Mouse (Mus musculus) cerebellum, adult 2 months (tissue): ENCODE results near the gene Gm11554.

Experiments used
- CTCF ChIP-seq: fragments of 200-500 bp; IDR thresholded peaks from 2 replicates; pipeline ENCODE4 v1.5.1; 2011; ENCODE audit warnings: low read depth, mild to moderate bottlenecking, control low read depth, low read length, moderate library complexity, borderline replicate concordance; ENCODE audit not compliant: insufficient read depth
- POLR2A ChIP-seq: fragments of 200-500 bp; IDR thresholded peaks from 2 replicates; pipeline ENCODE4 v1.6.1; 2011; ENCODE audit warnings: low read length, control low read depth, borderline replicate concordance; ENCODE audit not compliant: insufficient read depth

DNA sequence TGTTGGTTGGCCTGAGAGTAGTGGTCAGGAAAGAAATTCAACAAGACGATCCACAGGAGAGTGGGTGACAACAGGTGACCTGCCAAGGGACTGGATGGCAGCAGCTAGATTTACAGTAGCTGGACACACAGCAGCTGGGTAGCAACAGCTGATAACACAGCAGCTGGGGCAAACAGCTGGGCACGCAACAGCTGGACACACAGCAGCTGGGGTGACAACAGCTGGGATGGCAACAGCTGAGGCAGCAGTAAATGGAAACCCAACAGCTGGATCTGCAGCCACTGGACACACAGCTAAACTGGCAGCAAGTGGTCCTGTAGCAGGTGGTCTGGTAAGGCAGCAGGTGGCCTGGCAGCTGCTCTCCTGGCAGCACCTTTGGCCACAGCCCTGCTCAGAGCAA lies 42.5 kb upstream of the Gm11554 start:
- TF ChIP-seq CTCF, result no peak
- TF ChIP-seq POLR2A, result no peak
